Mouse (Mus musculus) midbrain, embryonic 11.5 days (tissue): ENCODE results near the gene Tmem200a. TPM values are rescaled to one million over a fixed set of nuclear protein-coding genes. Genes with fewer than 3 reads are reported as not detected.
A peak's percentile ranks its signal among the peaks of the same experiment; 100 is the strongest.

Experiments used
- ATAC-seq: fragments of 200-750 bp; cut with Nextera tagmentation; 2 replicates; pipeline ENCODE4 v1.8.0; 2017; ENCODE audit warnings: moderate TSS enrichment, moderate library complexity; ENCODE audit not compliant: low FRiP score
- DNase-seq: peaks from one replicate; pipeline ENCODE4 v3.0.0; 2015; ENCODE audit warnings: low spot score; ENCODE audit errors: missing footprints
- H3K27ac ChIP-seq: fragments of 300-500 bp; sonication (generic); 2 replicates; pipeline ENCODE4 v1.5.1; 2014; ENCODE audit warnings: low read depth, low read length
- H3K27me3 ChIP-seq: fragments of 300-500 bp; sonication (generic); 2 replicates; pipeline ENCODE4 v1.6.1; 2014; ENCODE audit warnings: mild to moderate bottlenecking, low read length, moderate library complexity, mixed read lengths; ENCODE audit not compliant: control insufficient read depth, insufficient read depth
- H3K36me3 ChIP-seq: fragments of 300-500 bp; sonication (generic); 2 replicates; pipeline ENCODE4 v1.6.1; 2014; ENCODE audit warnings: mild to moderate bottlenecking, low read length, moderate library complexity, mixed read lengths; ENCODE audit not compliant: control insufficient read depth, insufficient read depth
- H3K4me1 ChIP-seq: fragments of 300-500 bp; sonication (generic); 2 replicates; pipeline ENCODE4 v1.6.1; 2014; ENCODE audit warnings: low read length; ENCODE audit not compliant: control insufficient read depth, insufficient read depth
- H3K4me2 ChIP-seq: fragments of 300-500 bp; sonication (generic); 2 replicates; pipeline ENCODE4 v1.6.1; 2014; ENCODE audit warnings: mild to moderate bottlenecking, moderate library complexity
- H3K4me3 ChIP-seq: fragments of 300-500 bp; sonication (generic); 2 replicates; pipeline ENCODE4 v1.5.1; 2014; ENCODE audit warnings: low read depth, low read length
- H3K9ac ChIP-seq: fragments of 300-500 bp; sonication (generic); 2 replicates; pipeline ENCODE4 v1.6.1; 2014; ENCODE audit warnings: low read length
- H3K9me3 ChIP-seq: fragments of 300-500 bp; sonication (generic); 2 replicates; pipeline ENCODE4 v1.6.1; 2016; ENCODE audit warnings: low read length; ENCODE audit not compliant: control insufficient read depth
- WGBS: fragments of 180-500 bp; shearing (Covaris S2); extraction: QIAGEN DNeasy Blood & Tissue Kit; methylation state at CpG from one replicate; pipeline ENCODE4 v1.1.7; 2014; 5-methylcytosine and 5-hydroxymethylcytosine counted together
- polyA plus RNA-seq: library from polyadenylated mRNA; unstranded; fragments of >200 nt; fragmentation: Nextera tagmentation; extraction: Ambion mirVana; gene quantifications from 2 replicates; pipeline ENCODE4 v1.2.1, GENCODE M21; 2014

Tmem200a gene
- polyA plus RNA-seq, result 11.4 and 15.9 TPM in 2 replicates

DNA sequence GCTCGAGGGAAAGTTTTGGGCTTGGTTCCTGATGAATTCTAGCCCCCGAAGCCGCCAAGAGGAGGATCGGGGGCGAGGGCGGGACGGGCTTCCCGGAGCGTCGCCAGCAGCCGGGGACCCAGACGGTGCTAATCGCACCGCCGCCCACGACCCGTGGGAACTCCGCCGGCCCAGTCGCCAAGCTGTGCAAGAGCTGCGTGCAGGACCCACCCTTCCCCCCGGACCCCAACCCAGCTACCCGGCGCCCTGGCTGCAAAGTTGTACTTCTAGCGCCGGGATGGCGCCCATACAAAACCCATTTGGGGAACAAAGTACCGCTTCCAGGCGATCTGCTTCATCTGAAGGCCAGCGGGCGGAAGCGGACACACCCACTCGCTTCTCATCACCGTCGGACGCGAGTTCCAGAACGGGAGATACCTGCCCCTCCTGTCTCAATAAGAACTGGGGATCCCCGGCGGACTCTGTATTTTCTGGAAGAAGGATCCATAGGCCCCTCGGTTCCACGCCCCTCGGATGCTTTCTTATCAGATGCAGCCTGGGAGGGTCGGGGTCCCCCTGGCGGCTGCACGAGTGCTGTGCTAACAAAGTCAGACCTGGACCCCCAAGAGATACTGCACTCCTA, at the start of gene Tmem200a:
TSS of gene Tmem200a (minus strand) at position 532 of the 622 bp plus-strand sequence.
- Histone ChIP-seq H3K4me1 (no peaks in the 10 kb centered on the region), H3K9me3 (no peaks in the 10 kb centered on the region), H3K36me3 (no peaks in the 10 kb centered on the region), H3K27ac (no peak within 1 kb of the TSS), H3K27me3 (no peaks in the 10 kb centered on the region), H3K9ac (peak within 1 kb of the TSS; percentile 63), H3K4me3 (peak within 1 kb of the TSS; percentile 66), H3K4me2 (peak within 1 kb of the TSS; percentile 90)
- ATAC-seq, result peak; percentile 94
- peak; percentile 97 for DNase-seq
- WGBS, result under 1% methylated on average over 46 of the region's 46 CpGs

DNA sequence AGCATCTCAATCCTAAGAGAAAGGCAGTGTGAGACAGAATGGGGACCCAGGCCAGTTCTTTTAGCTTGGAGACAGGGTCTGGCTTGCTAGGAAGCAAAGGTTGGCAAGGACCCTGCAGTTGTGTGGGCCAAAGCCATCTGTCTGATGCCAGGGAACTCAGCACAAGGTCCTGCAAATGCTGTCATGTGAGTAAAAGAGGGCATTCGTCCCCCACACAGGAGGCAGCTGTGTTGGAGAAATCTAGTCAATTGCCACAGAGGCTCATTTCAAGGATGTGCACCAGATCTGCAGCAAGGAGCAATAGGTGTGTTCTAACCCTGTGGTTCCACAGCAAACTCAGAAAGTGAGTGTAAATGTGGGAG, 41.0 kb upstream of the Tmem200a start:
- 68% methylated on average over 1 of the region's 1 CpGs for WGBS
- H3K27ac ChIP-seq, result no peak overlapping the region
- ATAC-seq, result no peak
- H3K9ac ChIP-seq, result no peak overlapping the region
- no peak overlapping the region for H3K4me2 ChIP-seq
- DNase-seq, result no peak
- no peak overlapping the region for H3K4me3 ChIP-seq
- no peaks in the 10 kb centered on the region for H3K4me1 ChIP-seq
- no peaks in the 10 kb centered on the region for H3K27me3 ChIP-seq
- no peaks in the 10 kb centered on the region for H3K36me3 ChIP-seq
- H3K9me3 ChIP-seq, result no peaks in the 10 kb centered on the region

DNA sequence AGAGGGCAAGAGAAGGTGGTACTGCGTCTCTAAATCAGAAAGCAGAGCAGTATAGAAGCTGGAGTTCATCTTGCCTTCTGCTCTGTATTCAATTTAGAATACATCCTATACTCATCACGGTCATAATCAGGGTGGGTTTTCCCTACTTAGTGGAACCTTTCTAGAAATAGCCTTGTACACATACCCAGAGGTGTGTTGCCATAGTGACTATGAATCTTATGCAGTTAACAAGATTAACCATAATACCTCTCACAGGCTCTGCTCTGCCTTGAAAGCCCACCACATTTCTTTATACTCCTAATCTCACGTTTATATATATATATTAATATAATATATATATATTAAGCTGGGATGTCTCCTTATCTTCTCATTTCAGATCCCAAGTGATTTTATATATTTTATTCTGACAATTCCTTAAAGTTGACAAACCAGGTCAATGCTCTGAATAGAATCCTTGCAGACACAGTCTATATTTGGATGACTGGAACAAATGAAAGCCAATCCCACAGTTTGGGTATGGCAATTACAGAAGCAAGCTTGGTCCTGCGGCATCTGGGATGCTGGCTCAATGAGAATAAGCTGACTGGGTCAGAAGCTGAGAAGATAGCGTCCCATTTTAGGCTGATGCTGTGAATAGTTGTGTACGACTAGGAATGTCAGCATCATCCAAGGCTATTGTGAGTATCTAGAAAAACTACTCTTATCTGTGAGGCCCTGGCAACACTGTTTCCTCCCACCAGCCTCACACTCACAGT, 40.4 kb upstream of the Tmem200a start:
- DNase-seq (no peak), ATAC-seq (no peak)
- H3K27me3 ChIP-seq, result no peaks in the 10 kb centered on the region
- H3K9ac ChIP-seq, result no peak overlapping the region
- no peaks in the 10 kb centered on the region for H3K4me1 ChIP-seq
- H3K36me3 ChIP-seq, result no peaks in the 10 kb centered on the region
- 89% methylated on average over 6 of the region's 6 CpGs for WGBS
- no peak overlapping the region for H3K27ac ChIP-seq
- H3K9me3 ChIP-seq, result no peaks in the 10 kb centered on the region
- no peak overlapping the region for H3K4me2 ChIP-seq
- H3K4me3 ChIP-seq, result no peak overlapping the region

DNA sequence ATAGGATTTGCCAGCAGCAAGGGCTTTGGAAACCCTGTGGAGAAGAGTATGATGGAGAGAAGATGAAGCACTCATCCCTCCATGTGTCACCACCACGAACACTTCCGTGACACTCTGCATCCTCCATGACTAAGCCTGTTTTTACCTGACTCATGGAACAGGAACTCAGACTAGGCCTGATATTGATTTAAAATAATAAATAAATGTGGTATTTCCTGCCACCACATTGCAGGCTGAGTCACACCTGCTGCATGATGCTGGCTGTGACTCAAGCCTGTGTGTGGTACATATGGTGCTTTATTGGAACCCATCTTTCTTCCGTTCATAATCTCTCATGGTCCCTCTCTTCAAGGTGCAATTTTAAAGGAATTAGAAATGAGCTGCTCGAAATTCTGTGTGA, 35.6 kb upstream of the Tmem200a start:
- ATAC-seq (no peak), DNase-seq (no peak)
- Histone ChIP-seq H3K9me3 (no peaks in the 10 kb centered on the region), H3K9ac (no peak overlapping the region), H3K36me3 (no peaks in the 10 kb centered on the region), H3K4me3 (no peak overlapping the region), H3K27me3 (no peaks in the 10 kb centered on the region), H3K27ac (no peak overlapping the region), H3K4me2 (no peak overlapping the region), H3K4me1 (no peaks in the 10 kb centered on the region)
- WGBS, result 80% methylated on average over 4 of the region's 4 CpGs

DNA sequence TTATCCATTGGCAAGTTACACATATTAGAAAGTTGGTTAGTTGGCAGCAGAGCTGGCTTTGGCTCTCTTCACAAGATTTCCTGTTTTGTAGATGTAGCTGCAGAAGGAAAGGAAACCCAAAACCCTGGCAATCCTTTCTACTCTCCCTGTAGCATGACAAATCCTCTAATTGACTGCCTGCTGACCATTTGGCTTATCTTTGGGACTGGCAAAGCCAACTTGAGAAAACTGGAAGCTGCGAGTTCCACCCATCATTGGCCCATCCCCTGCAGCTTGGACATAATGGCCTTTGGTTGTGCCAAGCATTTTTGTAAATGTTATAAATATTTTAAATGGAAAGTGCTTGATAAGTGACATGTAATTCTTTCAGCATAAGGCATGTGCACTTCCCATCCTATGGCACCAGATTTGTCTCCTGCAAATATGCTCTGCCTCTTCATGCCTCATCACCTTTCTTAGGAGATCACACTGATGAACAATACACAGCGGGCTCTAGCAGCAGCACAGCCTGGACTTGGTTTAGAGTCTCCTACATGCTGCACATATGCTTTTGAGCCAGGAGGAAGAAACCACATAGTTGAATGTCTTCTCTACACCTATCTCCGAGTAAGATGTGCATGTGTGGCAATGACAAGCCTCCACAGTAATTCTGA, 24.6 kb upstream of the Tmem200a start:
- ATAC-seq, result no peak
- 79% methylated on average over 3 of the region's 3 CpGs for WGBS

DNA sequence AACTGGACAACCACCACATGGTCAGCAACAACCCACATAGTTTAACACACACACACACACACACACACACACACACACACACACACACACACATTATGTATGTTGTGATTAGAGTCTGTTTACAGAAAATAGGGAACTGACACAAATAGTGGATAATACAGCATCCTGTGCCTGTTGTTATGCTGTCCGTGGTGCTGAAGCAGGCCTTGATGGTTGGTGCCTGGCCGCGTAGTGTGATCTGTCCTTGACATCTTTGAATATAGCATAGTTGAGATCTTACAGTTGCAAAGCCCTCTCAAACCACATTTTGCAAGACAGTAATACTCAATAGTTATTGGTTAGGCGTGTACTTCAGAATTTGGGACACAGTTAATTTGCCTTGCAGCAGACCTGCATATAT, 3.2 kb upstream of the Tmem200a start:
- no peaks in the 10 kb centered on the region for H3K27me3 ChIP-seq
- no peak for DNase-seq
- 73% methylated on average over 4 of the region's 4 CpGs for WGBS
- no peaks in the 10 kb centered on the region for H3K9me3 ChIP-seq
- ATAC-seq, result no peak
- no peak overlapping the region for H3K4me3 ChIP-seq
- H3K4me2 ChIP-seq, result no peak overlapping the region
- H3K9ac ChIP-seq, result no peak overlapping the region
- H3K27ac ChIP-seq, result no peak overlapping the region
- no peaks in the 10 kb centered on the region for H3K4me1 ChIP-seq
- H3K36me3 ChIP-seq, result no peaks in the 10 kb centered on the region

More for the DNA sequence above, 24.6 kb upstream of the Tmem200a start:
- Histone ChIP-seq H3K9me3 (no peaks in the 10 kb centered on the region), H3K4me1 (no peaks in the 10 kb centered on the region), H3K27me3 (no peaks in the 10 kb centered on the region), H3K4me2 (no peak overlapping the region), H3K27ac (no peak overlapping the region), H3K36me3 (no peaks in the 10 kb centered on the region), H3K4me3 (no peak overlapping the region), H3K9ac (no peak overlapping the region)
- no peak for DNase-seq

DNA sequence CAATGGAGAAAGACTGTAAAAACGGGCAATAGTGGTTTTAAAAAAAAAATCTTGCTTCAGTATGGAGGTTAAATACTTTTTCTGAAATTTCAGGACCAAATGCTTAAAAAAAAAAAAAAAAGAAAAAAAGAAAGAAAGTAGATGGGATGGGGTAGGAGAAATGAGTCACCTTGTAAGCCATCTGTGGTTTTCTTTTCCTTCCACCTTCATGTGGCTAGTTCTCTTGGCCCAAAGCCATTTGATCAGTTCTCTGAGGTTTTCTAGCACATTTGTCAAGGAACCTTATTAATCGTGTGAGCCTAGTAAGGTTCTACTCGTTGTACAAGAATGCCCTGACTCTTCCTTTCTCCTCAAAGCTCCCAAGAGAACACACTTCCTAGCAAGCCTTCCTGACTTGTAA, 826 bp upstream of the Tmem200a start:
- 84% methylated on average over 3 of the region's 3 CpGs for WGBS
- Histone ChIP-seq H3K4me3 (no peak overlapping the region), H3K27ac (no peak overlapping the region), H3K36me3 (no peaks in the 10 kb centered on the region), H3K4me1 (no peaks in the 10 kb centered on the region), H3K27me3 (no peaks in the 10 kb centered on the region), H3K4me2 (no peak overlapping the region), H3K9me3 (no peaks in the 10 kb centered on the region), H3K9ac (no peak overlapping the region)
- no peak for ATAC-seq
- no peak for DNase-seq

DNA sequence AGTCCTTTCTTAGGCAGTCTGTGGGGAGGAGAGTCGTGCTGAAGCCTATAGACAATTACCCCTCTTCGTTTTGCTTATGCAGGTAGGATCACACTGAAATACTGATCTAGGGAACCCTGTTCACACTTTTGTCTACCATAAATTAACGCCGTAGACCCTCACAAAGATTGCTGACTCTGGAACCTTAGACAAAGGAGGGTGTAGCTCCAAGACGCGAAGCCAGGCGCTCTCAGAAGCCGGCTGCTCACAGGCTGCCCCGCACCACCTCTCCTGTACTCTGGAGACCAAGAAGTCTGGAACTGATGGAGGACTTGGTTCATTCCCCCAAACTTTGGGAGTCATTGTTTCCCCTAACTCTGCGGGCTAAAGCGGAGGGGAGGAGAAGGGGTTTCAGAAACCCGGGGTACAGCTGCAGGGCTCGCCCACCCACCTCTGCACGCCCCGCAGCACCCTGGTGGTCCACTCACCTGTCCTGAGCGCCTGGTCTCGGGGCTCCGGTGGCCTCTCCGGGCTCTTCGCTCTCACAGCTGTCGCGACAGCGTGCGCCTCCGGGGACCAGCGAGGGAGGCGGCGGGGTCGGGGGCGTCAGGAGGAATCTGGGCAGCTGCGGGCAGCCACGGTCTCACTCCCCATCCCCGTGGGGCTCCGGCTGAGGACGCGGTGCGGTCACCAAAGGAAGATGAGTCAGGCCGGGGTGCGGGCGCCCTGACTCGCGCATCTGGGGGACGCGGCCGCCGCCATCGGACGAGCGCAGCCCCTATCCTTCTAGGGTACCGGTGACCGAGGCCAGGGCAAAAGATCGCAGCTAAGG, 976 bp downstream of the Tmem200a start, which contains the start of gene Gm9767:
TSS of gene Gm9767 (plus strand) at position 585 of the 811 bp plus-strand sequence.
- H3K4me3 ChIP-seq, result peak within 1 kb of the TSS; percentile 66
- H3K9ac ChIP-seq, result peak within 1 kb of the TSS; percentile 63
- H3K4me2 ChIP-seq, result peak within 1 kb of the TSS; percentile 90
- ATAC-seq (peak; percentile 69), DNase-seq (peak; percentile 95)
- no peaks in the 10 kb centered on the region for H3K36me3 ChIP-seq
- H3K27me3 ChIP-seq, result no peaks in the 10 kb centered on the region
- 2% methylated on average over 52 of the region's 52 CpGs for WGBS
- no peaks in the 10 kb centered on the region for H3K9me3 ChIP-seq
- H3K4me1 ChIP-seq, result no peaks in the 10 kb centered on the region
- no peak within 1 kb of the TSS for H3K27ac ChIP-seq
